Mouse (Mus musculus) heart, embryonic 12.5 days (tissue): ENCODE results near the gene Grip1. TPM values are rescaled to one million over a fixed set of nuclear protein-coding genes. Genes with fewer than 3 reads are reported as not detected.

Experiments used
- ATAC-seq: fragments of 200-750 bp; cut with Nextera tagmentation; 2 replicates; pipeline ENCODE4 v1.8.0; 2017; ENCODE audit warnings: moderate TSS enrichment, moderate library complexity; ENCODE audit not compliant: insufficient number of reproducible peaks, low FRiP score
- H3K27ac ChIP-seq: fragments of 300-500 bp; sonication (generic); 2 replicates; pipeline ENCODE4 v1.5.1; 2016; ENCODE audit warnings: mild to moderate bottlenecking, moderate library complexity; ENCODE audit not compliant: poor library complexity, severe bottlenecking
- H3K27me3 ChIP-seq: fragments of 300-500 bp; sonication (generic); replicated peaks from 2 replicates; pipeline ENCODE4 v1.6.1; 2016; ENCODE audit warnings: mild to moderate bottlenecking, moderate library complexity
- H3K36me3 ChIP-seq: fragments of 300-500 bp; sonication (generic); 2 replicates; pipeline ENCODE4 v1.6.1; 2016; ENCODE audit warnings: mild to moderate bottlenecking, moderate library complexity
- H3K4me1 ChIP-seq: fragments of 300-500 bp; sonication (generic); replicated peaks from 2 replicates; pipeline ENCODE4 v1.6.1; 2016; ENCODE audit warnings: mild to moderate bottlenecking
- H3K4me2 ChIP-seq: fragments of 300-500 bp; sonication (generic); 2 replicates; pipeline ENCODE4 v1.6.1; 2016; ENCODE audit warnings: mild to moderate bottlenecking, moderate library complexity
- H3K4me3 ChIP-seq: fragments of 300-500 bp; sonication (generic); 2 replicates; pipeline ENCODE4 v1.5.1; 2016; ENCODE audit warnings: mild to moderate bottlenecking
- H3K9ac ChIP-seq: fragments of 300-500 bp; sonication (generic); 2 replicates; pipeline ENCODE4 v1.6.1; 2016; ENCODE audit warnings: mild to moderate bottlenecking, moderate library complexity
- H3K9me3 ChIP-seq: fragments of 300-500 bp; sonication (generic); replicated peaks from 2 replicates; pipeline ENCODE4 v1.6.1; 2016; ENCODE audit warnings: mild to moderate bottlenecking, moderate library complexity
- WGBS: fragments of 180-500 bp; shearing (Covaris S2); methylation state at CpG from one replicate; pipeline ENCODE4 v1.1.7; 2016; 5-methylcytosine and 5-hydroxymethylcytosine counted together
- polyA plus RNA-seq: library from polyadenylated mRNA; unstranded; fragments of >200 nt; fragmentation: Nextera tagmentation; extraction: Ambion mirVana; gene quantifications from 2 replicates; pipeline ENCODE4 v1.2.1, GENCODE M21; 2016

The Grip1 gene
- polyA plus RNA-seq, 1 experiment from 2014 or later: 3.1 TPM

DNA sequence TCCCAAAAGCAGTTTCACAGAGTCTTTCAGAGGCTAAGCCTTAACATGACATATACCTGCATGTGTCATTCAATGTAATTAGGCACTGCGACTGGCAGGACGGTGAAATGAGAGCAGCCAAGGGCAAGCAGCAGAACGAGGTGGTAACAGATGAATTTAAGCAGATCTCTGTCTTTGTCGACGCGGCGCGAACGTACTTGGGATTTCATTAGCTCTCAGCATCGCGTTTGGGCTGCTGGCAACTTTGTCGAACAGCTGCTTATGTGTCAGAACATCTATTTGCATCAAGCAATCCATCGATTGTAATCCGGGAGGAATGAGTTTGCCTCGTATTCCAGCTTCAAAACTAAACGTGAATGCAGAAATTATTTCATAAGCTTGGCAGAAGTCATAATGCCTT is 483.9 kb downstream of the Grip1 start:
- 79% methylated on average over 16 of the region's 16 CpGs for WGBS
- no peaks in the 10 kb centered on the region for H3K4me1 ChIP-seq
- no peaks in the 10 kb centered on the region for H3K27me3 ChIP-seq
- ATAC-seq: no peak
- no peak overlapping the region for H3K4me3 ChIP-seq
- H3K4me2 ChIP-seq: no peak overlapping the region
- H3K9me3 ChIP-seq: no peaks in the 10 kb centered on the region
- no peaks in the 10 kb centered on the region for H3K36me3 ChIP-seq
- no peak overlapping the region for H3K9ac ChIP-seq
- no peak overlapping the region for H3K27ac ChIP-seq

DNA sequence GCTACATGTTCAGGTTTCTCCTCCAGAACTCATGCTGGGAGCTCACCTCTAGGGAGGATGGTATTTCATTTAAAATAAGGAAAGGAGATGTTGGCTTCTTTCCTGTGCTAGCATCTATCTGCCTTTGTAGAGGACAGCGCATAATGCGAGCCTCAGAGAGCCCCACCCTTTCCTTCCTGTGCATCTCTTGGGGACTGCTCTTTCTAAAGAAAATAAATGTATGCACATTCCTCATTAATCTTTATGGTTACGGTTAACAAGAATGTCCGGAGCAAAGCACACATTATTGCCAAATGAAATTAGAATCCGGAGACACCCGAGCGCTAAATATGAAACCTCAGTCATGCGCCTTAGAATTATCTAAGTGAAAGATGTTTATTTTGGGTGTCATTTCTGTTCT is 490.3 kb downstream of the Grip1 start:
- H3K9ac ChIP-seq: no peak overlapping the region
- H3K36me3 ChIP-seq: no peaks in the 10 kb centered on the region
- H3K27me3 ChIP-seq: no peaks in the 10 kb centered on the region
- no peak overlapping the region for H3K4me3 ChIP-seq
- no peaks in the 10 kb centered on the region for H3K9me3 ChIP-seq
- no peak for ATAC-seq
- H3K4me2 ChIP-seq: no peak overlapping the region
- 86% methylated on average over 8 of the region's 8 CpGs for WGBS
- H3K4me1 ChIP-seq: no peaks in the 10 kb centered on the region
- H3K27ac ChIP-seq: no peak overlapping the region

DNA sequence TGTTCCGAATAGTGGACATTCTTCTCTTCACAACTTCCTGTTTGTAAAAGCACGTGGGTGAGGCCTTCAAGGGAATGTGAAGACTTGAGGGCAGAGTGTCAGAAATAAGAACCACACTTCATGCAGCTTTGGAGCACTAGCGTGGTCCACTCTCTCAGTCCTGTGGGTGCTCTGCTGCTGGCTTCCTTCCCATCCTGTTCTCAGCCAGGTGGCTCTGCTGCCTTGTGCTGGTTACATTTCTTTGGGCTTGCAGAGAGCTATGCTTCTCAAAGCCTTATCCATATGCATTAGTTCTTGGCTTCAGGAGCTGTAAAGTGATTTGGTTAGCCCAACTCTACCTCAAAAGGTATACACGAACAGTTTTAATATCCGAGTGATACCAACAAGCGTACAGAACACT is 497.8 kb downstream of the Grip1 start:
- no peak overlapping the region for H3K4me3 ChIP-seq
- no peak overlapping the region for H3K27ac ChIP-seq
- WGBS: 70% methylated on average over 6 of the region's 6 CpGs
- H3K4me1 ChIP-seq: 0 out of 2 replicates have a peak, but pooled peaks cover 4% of the 10 kb centered on the region
- no peak overlapping the region for H3K9ac ChIP-seq
- no peaks in the 10 kb centered on the region for H3K36me3 ChIP-seq
- H3K4me2 ChIP-seq: no peak overlapping the region
- no peaks in the 10 kb centered on the region for H3K9me3 ChIP-seq
- ATAC-seq: no peak
- no peaks in the 10 kb centered on the region for H3K27me3 ChIP-seq

DNA sequence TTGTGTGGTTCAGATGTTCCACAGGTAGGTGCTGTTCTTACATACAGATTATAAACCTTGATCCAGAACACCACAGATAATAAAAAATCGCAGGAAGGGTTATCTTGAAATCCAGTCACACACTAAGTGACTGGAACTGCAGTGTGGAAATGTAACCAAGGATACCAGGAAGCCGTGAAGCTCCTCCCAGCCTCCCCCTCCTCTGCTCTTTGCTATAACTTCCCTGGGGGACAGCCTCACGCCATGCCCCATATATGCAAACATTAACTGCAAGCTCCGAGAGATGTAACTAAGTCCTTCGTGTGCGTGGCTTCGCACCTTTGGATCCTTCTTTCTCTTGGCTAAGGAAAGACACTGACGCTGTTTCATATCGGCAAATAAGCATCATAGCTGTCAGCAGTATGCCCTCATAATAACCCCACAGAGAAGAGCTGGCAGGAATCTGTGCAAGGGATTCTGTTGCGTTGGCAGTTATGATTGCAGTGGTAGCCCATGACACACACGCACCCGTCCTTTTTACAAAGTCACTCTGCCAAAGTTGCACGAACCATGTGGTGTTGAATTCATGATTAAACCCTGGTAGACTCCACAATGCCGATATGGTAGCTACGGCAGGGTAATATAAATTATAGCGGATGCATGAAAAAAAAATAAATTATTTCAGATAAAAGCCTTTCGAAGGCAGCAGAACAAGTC is 503.8 kb downstream of the Grip1 start:
- Histone ChIP-seq H3K9me3 (no peaks in the 10 kb centered on the region), H3K4me3 (no peak overlapping the region), H3K27ac (no peak overlapping the region), H3K27me3 (no peaks in the 10 kb centered on the region), H3K4me2 (no peak overlapping the region), H3K9ac (no peak overlapping the region), H3K36me3 (no peaks in the 10 kb centered on the region), H3K4me1 (peaks cover 11% of the 10 kb centered on the region)
- no peak for ATAC-seq
- 80% methylated on average over 17 of the region's 17 CpGs for WGBS

DNA sequence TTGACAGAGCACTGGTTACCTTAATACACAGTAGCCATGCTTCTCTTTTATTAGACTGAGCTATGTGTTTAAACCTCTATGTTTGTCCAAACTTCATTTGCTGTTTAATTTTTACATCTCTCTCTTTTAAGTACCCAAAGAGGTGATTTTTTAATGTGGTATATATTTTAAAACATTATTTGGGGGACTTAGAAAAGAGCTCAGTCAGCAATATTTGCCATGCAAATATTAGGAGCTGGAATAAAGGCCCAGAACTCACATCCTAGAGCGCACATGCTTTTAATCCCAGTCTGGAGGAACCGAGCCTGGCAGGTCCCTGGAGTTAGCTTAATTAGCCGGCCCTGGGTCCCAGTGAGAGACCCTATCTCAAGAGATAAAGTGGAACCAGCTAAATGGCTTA is 507.3 kb downstream of the Grip1 start:
- Histone ChIP-seq H3K9me3 (no peaks in the 10 kb centered on the region), H3K4me3 (no peak overlapping the region), H3K36me3 (no peaks in the 10 kb centered on the region), H3K27ac (no peak overlapping the region), H3K4me1 (peaks cover 11% of the 10 kb centered on the region), H3K4me2 (no peak overlapping the region), H3K9ac (no peak overlapping the region), H3K27me3 (no peaks in the 10 kb centered on the region)
- 31% methylated on average over 3 of the region's 3 CpGs for WGBS
- no peak for ATAC-seq

DNA sequence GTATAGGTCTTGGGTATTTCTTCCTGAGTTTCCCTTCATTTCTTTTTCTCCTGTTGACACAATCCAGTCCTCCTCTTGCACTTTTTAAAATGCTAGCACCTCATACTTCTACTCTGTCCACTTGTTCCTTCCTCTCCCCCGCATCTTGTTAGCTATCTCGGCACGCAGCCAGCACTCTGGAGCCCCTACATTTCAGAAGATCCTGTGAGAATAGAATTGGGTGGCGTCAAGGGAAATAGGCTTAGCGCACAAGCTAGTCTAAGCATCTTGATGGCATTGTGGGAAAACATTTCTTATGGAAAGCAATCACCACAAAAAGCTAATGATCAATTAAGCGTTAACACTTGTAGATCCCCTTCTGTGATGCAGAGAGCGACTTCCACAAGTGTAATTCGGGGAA is 512.7 kb downstream of the Grip1 start:
- Histone ChIP-seq H3K9ac (no peak overlapping the region), H3K27ac (no peak overlapping the region), H3K27me3 (no peaks in the 10 kb centered on the region), H3K4me1 (peaks cover 8% of the 10 kb centered on the region), H3K4me2 (no peak overlapping the region), H3K4me3 (no peak overlapping the region), H3K9me3 (no peaks in the 10 kb centered on the region), H3K36me3 (no peaks in the 10 kb centered on the region)
- ATAC-seq: no peak
- WGBS: 60% methylated on average over 8 of the region's 8 CpGs

DNA sequence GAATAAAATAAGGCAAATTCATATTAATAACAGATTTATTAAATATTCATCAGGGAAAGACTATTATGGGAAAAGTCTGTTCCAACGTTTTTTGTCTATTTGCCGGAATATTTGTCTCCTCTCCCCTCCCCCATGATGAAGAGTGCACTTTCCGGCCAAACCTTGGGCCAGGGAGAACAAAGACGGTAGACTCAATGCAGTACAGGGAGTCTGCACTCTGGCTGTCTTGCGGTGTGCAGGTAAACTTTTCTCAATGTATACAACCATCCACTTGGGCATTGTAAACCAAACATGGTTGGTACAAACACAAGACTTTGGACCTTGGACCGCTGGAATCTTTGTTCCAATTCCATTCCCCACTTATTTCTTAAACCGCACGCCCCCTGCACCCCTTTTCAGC is 525.8 kb downstream of the Grip1 start:
- H3K9me3 ChIP-seq: no peaks in the 10 kb centered on the region
- peak overlapping the region; percentile 62 for H3K4me2 ChIP-seq
- H3K9ac ChIP-seq: peak overlapping the region; percentile 40; the same call in 1 of the 2 replicates
- ATAC-seq: no peak
- 0 out of 2 replicates have a peak, but pooled peaks cover 3% of the 10 kb centered on the region for H3K36me3 ChIP-seq
- H3K27ac ChIP-seq: 0 out of 2 replicates have a peak overlapping the region, but pooled peaks have one; percentile 21
- no peaks in the 10 kb centered on the region for H3K27me3 ChIP-seq
- H3K4me3 ChIP-seq: peak overlapping the region; percentile 39
- WGBS: 36% methylated on average over 8 of the region's 8 CpGs
- H3K4me1 ChIP-seq: peaks cover 7% of the 10 kb centered on the region; the same call in 1 of the 2 replicates

DNA sequence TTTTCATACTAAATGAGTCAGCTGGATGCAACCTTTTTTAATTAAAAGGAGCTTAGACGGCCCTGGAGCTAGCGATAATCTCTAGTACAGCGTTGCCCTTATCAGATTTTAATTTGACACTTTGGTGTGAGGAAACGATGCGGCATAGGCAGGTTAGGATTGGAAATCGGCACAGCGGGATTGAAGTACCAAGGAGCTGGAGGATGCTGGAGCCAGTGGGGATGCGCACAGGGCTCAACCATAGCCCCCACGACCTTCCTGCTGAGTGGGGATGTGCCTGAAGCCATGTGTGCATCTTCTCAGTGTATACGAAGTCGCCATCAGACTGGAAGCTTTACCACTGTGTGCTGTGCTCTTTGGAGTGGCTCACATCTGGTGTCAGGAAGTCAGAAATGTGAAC is 526.4 kb downstream of the Grip1 start:
- Histone ChIP-seq H3K4me2 (peak overlapping the region; percentile 62), H3K27me3 (no peaks in the 10 kb centered on the region), H3K9ac (peak overlapping the region; percentile 40; the same call in 1 of the 2 replicates), H3K4me3 (peak overlapping the region; percentile 39), H3K9me3 (no peaks in the 10 kb centered on the region), H3K27ac (no peak overlapping the region; the same call in 1 of the 2 replicates), H3K36me3 (0 out of 2 replicates have a peak, but pooled peaks cover 3% of the 10 kb centered on the region), H3K4me1 (peaks cover 7% of the 10 kb centered on the region; the same call in 1 of the 2 replicates)
- ATAC-seq: no peak
- WGBS: 26% methylated on average over 11 of the region's 11 CpGs

DNA sequence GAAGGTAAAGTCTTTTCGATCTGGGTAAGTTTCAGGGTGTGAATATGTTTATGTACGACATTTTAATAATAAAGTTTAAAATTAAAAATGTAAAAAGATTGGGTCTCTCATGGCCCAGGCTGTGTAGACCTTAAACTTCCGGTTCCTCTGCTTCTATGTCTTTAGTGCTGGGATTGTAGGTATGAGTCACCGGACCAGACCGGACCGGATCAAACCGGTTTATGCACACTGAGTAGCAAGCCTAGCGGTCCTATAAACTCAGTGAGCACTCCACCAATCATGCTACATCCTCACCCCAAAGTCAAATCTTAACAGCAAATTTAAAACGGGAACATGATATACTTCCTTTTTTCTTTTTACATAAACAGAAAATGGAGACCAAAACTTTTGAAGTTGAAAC is 530.7 kb downstream of the Grip1 start:
- no peak for ATAC-seq
- Histone ChIP-seq H3K27ac (no peak overlapping the region), H3K4me2 (no peak overlapping the region), H3K9ac (no peak overlapping the region), H3K4me1 (peaks cover 5% of the 10 kb centered on the region; the same call in 1 of the 2 replicates), H3K27me3 (no peaks in the 10 kb centered on the region), H3K4me3 (no peak overlapping the region), H3K36me3 (no peaks in the 10 kb centered on the region), H3K9me3 (no peaks in the 10 kb centered on the region)
- 86% methylated on average over 9 of the region's 9 CpGs for WGBS

DNA sequence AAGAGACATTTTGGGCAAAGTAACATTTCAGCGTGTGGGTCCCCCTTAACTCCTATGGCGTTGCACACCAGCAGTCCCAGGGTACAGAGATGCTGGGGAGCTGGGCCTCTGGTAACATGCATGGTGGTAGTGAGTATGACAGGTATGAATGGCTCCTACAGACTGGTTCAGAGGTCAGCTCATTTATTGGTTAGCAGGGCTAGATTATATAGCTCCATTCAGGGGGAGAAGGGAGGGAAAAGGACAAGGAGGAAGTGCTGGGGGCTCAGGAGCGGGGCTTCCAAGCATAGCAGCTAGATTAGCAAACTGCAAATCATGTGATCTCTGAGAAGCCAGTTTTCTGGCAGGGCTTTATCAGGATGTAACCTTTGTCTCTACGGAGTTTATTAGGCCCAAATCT is 544.8 kb downstream of the Grip1 start:
- no peak overlapping the region for H3K4me3 ChIP-seq
- H3K36me3 ChIP-seq: peaks cover 7% of the 10 kb centered on the region
- H3K9ac ChIP-seq: no peak overlapping the region

DNA sequence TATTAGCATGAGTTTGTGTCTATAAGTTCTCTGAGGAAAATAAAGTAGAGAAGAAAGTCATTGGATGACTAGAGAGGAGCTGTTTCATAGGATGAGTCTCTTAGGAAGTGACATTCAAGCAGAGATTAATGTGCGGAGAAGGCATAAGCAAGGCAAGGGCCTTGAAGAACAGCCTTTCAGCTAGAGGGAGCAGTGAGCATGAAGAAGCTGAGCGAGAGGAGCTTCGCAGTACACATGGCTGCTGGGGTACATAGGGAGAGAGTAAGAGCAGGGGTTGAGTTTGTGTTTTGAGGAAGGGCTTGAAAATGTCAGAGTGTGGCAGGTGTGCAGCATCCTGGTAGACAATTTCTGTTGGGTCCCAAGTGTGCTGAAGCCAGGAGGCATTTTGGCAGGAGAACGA is 548.5 kb downstream of the Grip1 start:
- no peak overlapping the region for H3K4me3 ChIP-seq
- H3K27me3 ChIP-seq: no peaks in the 10 kb centered on the region
- 80% methylated on average over 4 of the region's 4 CpGs for WGBS
- no peak overlapping the region for H3K4me2 ChIP-seq
- H3K36me3 ChIP-seq: no peaks in the 10 kb centered on the region
- no peak overlapping the region for H3K9ac ChIP-seq
- H3K9me3 ChIP-seq: no peaks in the 10 kb centered on the region
- ATAC-seq: no peak
- H3K4me1 ChIP-seq: no peaks in the 10 kb centered on the region
- no peak overlapping the region for H3K27ac ChIP-seq

More for the DNA sequence above, 544.8 kb downstream of the Grip1 start:
- H3K9me3 ChIP-seq: peaks cover 6% of the 10 kb centered on the region; the same call in 1 of the 2 replicates
- no peak overlapping the region for H3K27ac ChIP-seq
- no peaks in the 10 kb centered on the region for H3K4me1 ChIP-seq
- no peaks in the 10 kb centered on the region for H3K27me3 ChIP-seq
- H3K4me2 ChIP-seq: no peak overlapping the region
- no peak for ATAC-seq
- WGBS: 72% methylated on average over 4 of the region's 4 CpGs

DNA sequence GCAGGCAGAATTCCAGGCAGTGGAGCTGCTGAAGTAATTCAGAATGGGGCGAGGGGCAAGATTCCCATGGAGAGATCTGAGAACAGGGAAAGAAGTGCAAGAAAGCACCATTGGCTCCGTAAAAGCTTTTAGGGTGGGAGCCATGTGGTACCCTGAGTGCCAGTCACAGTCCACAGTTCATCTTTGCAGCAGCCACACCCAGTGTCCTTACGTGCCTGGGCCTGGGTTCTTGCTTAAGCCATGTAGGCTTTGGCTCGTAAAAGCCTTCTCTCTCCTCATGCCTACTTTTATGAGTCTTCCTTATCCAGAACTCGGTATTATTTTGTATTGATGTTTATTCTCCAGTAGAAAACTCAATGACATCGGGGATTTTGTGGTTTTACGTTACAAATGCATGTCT is 550.5 kb downstream of the Grip1 start:
- Histone ChIP-seq H3K9ac (no peak overlapping the region), H3K27me3 (no peaks in the 10 kb centered on the region), H3K4me1 (no peaks in the 10 kb centered on the region), H3K4me3 (no peak overlapping the region), H3K4me2 (no peak overlapping the region), H3K9me3 (no peaks in the 10 kb centered on the region), H3K36me3 (no peaks in the 10 kb centered on the region), H3K27ac (no peak overlapping the region)
- ATAC-seq: no peak
- WGBS: 87% methylated on average over 7 of the region's 7 CpGs
